Mouse (Mus musculus) midbrain, embryonic 15.5 days (tissue): ENCODE measurements at regions not wholly inside any gene's neighbourhood (a gene's known extent, or its start where the extent isn't known, plus 50 kb on each side); places are given as distances from the start of the nearest gene placed in this dataset.
A peak's percentile ranks its signal among the peaks of the same experiment; 100 is the strongest.

Experiments used
- ATAC-seq: fragments of 200-750 bp; cut with Nextera tagmentation; replicated peaks from 2 replicates; pipeline ENCODE4 v1.8.0; 2017; ENCODE audit warnings: moderate TSS enrichment
- H3K27ac ChIP-seq: fragments of 300-500 bp; sonication (generic); 2 replicates; pipeline ENCODE4 v1.5.1; 2015; ENCODE audit warnings: mild to moderate bottlenecking, inconsistent platforms
- H3K27me3 ChIP-seq: fragments of 300-500 bp; sonication (generic); replicated peaks from 2 replicates; pipeline ENCODE4 v1.6.1; 2015; ENCODE audit warnings: inconsistent platforms
- H3K36me3 ChIP-seq: fragments of 300-500 bp; sonication (generic); replicated peaks from 2 replicates; pipeline ENCODE4 v1.6.1; 2015; ENCODE audit warnings: inconsistent platforms
- H3K4me1 ChIP-seq: fragments of 300-500 bp; sonication (generic); 2 replicates; pipeline ENCODE4 v1.6.1; 2015; ENCODE audit warnings: inconsistent platforms
- H3K4me2 ChIP-seq: fragments of 300-500 bp; sonication (generic); 2 replicates; pipeline ENCODE4 v1.6.1; 2015; ENCODE audit warnings: inconsistent platforms, mild to moderate bottlenecking, moderate library complexity
- H3K4me3 ChIP-seq: fragments of 300-500 bp; sonication (generic); 2 replicates; pipeline ENCODE4 v1.5.1; 2015; ENCODE audit warnings: mild to moderate bottlenecking, inconsistent platforms
- H3K9ac ChIP-seq: fragments of 300-500 bp; sonication (generic); 2 replicates; pipeline ENCODE4 v1.6.1; 2015; ENCODE audit warnings: mild to moderate bottlenecking, inconsistent platforms
- H3K9me3 ChIP-seq: fragments of 300-500 bp; sonication (generic); 2 replicates; pipeline ENCODE4 v1.6.1; 2016; ENCODE audit warnings: inconsistent platforms
- WGBS: fragments of 180-500 bp; shearing (Covaris S2); methylation state at CpG from one replicate; pipeline ENCODE4 v1.1.7; 2015; ENCODE audit warnings: mixed read lengths; 5-methylcytosine and 5-hydroxymethylcytosine counted together

- peaks cover 22% of the 10 kb centered on the region for H3K4me1 ChIP-seq
- peak overlapping the region; percentile 16; the same call in 1 of the 2 replicates for H3K4me2 ChIP-seq
- H3K27me3 ChIP-seq: no peaks in the 10 kb centered on the region
- no peaks in the 10 kb centered on the region for H3K36me3 ChIP-seq
- no peak overlapping the region for H3K9ac ChIP-seq
- no peaks in the 10 kb centered on the region for H3K9me3 ChIP-seq
- WGBS: 25% methylated on average over 6 of the region's 6 CpGs
- ATAC-seq: peak; percentile 85
- no peak overlapping the region for H3K4me3 ChIP-seq
- peak overlapping the region; percentile 65 for H3K27ac ChIP-seq
Observed at GRCm38 (mm10) chr5:77581106-77581638, 173.3 kb upstream of the Igfbp7 start.

- peak overlapping the region; percentile 17 for H3K4me2 ChIP-seq
- no peaks in the 10 kb centered on the region for H3K36me3 ChIP-seq
- no peaks in the 10 kb centered on the region for H3K9me3 ChIP-seq
- WGBS: 39% methylated on average over 20 of the region's 20 CpGs
- peak overlapping the region; percentile 65; the same call in 1 of the 2 replicates for H3K27ac ChIP-seq
- no peaks in the 10 kb centered on the region for H3K27me3 ChIP-seq
- no peak overlapping the region for H3K9ac ChIP-seq
- peaks cover 22% of the 10 kb centered on the region for H3K4me1 ChIP-seq
- H3K4me3 ChIP-seq: no peak overlapping the region
- no peak for ATAC-seq
Observed at GRCm38 (mm10) chr5:77579826-77580745, 172.2 kb upstream of the Igfbp7 start.

- Histone ChIP-seq H3K9me3 (no peaks in the 10 kb centered on the region), H3K36me3 (no peaks in the 10 kb centered on the region), H3K27ac (no peak overlapping the region), H3K4me2 (no peak overlapping the region), H3K27me3 (no peaks in the 10 kb centered on the region), H3K4me3 (no peak overlapping the region), H3K9ac (no peak overlapping the region), H3K4me1 (peaks cover 22% of the 10 kb centered on the region)
- ATAC-seq: no peak
- WGBS: 76% methylated on average over 5 of the region's 5 CpGs
Observed at GRCm38 (mm10) chr5:77576881-77577280, 169.0 kb upstream of the Igfbp7 start.

GRCm38 (mm10) chr5:77575780-77576179, 167.9 kb upstream of the Igfbp7 start:
- 62% methylated on average over 8 of the region's 8 CpGs for WGBS
- no peak for ATAC-seq
- no peak overlapping the region for H3K4me2 ChIP-seq
- no peaks in the 10 kb centered on the region for H3K27me3 ChIP-seq
- no peak overlapping the region for H3K4me3 ChIP-seq
- no peak overlapping the region for H3K27ac ChIP-seq
- peaks cover 11% of the 10 kb centered on the region for H3K4me1 ChIP-seq
- H3K36me3 ChIP-seq: no peaks in the 10 kb centered on the region
- no peak overlapping the region for H3K9ac ChIP-seq
- H3K9me3 ChIP-seq: no peaks in the 10 kb centered on the region

- no peak overlapping the region for H3K27ac ChIP-seq
- peak; percentile 75; the same call in 1 of the 2 replicates for ATAC-seq
- H3K4me3 ChIP-seq: no peak overlapping the region
- H3K36me3 ChIP-seq: no peaks in the 10 kb centered on the region
- H3K4me1 ChIP-seq: no peaks in the 10 kb centered on the region
- H3K9me3 ChIP-seq: no peaks in the 10 kb centered on the region
- WGBS: 50% methylated on average over 9 of the region's 9 CpGs
- no peaks in the 10 kb centered on the region for H3K27me3 ChIP-seq
- no peak overlapping the region for H3K9ac ChIP-seq
- H3K4me2 ChIP-seq: no peak overlapping the region
Observed at GRCm38 (mm10) chr5:77570364-77570763, 162.5 kb upstream of the Igfbp7 start.

GRCm38 (mm10) chr5:77568121-77568520, 160.3 kb upstream of the Igfbp7 start:
- Histone ChIP-seq H3K27ac (no peak overlapping the region), H3K27me3 (no peaks in the 10 kb centered on the region), H3K4me2 (no peak overlapping the region), H3K4me3 (no peak overlapping the region), H3K9me3 (no peaks in the 10 kb centered on the region), H3K4me1 (no peaks in the 10 kb centered on the region), H3K9ac (no peak overlapping the region), H3K36me3 (no peaks in the 10 kb centered on the region)
- ATAC-seq: no peak
- WGBS: 77% methylated on average over 5 of the region's 5 CpGs

- ATAC-seq: peak; percentile 56; the same call in 1 of the 2 replicates
- Histone ChIP-seq H3K9ac (no peak overlapping the region), H3K4me2 (no peak overlapping the region), H3K27me3 (peaks cover 4% of the 10 kb centered on the region; the same call in 1 of the 2 replicates), H3K27ac (no peak overlapping the region), H3K36me3 (no peaks in the 10 kb centered on the region), H3K4me1 (no peaks in the 10 kb centered on the region), H3K9me3 (no peaks in the 10 kb centered on the region), H3K4me3 (no peak overlapping the region)
- WGBS: 35% methylated on average over 5 of the region's 5 CpGs
Observed at GRCm38 (mm10) chr5:77552580-77552979, 144.7 kb upstream of the Igfbp7 start.

- H3K27me3 ChIP-seq: peaks cover 4% of the 10 kb centered on the region; the same call in 1 of the 2 replicates
Observed at GRCm38 (mm10) chr5:77552081-77552480, 144.2 kb upstream of the Igfbp7 start.

GRCm38 (mm10) chr5:77546001-77546620, 138.3 kb upstream of the Igfbp7 start:
- no peak overlapping the region for H3K9ac ChIP-seq
- WGBS: 14% methylated on average over 13 of the region's 13 CpGs
- no peak for ATAC-seq
- H3K27ac ChIP-seq: no peak overlapping the region
- H3K9me3 ChIP-seq: no peaks in the 10 kb centered on the region
- peaks cover 6% of the 10 kb centered on the region; the same call in 1 of the 2 replicates for H3K4me1 ChIP-seq
- H3K4me3 ChIP-seq: no peak overlapping the region
- H3K36me3 ChIP-seq: no peaks in the 10 kb centered on the region
- H3K4me2 ChIP-seq: no peak overlapping the region
- peaks cover 16% of the 10 kb centered on the region; the same call in 1 of the 2 replicates for H3K27me3 ChIP-seq

More at GRCm38 (mm10) chr5:77552081-77552480, 144.2 kb upstream of the Igfbp7 start:
- Histone ChIP-seq H3K27ac (no peak overlapping the region), H3K9ac (no peak overlapping the region), H3K4me2 (no peak overlapping the region), H3K9me3 (no peaks in the 10 kb centered on the region), H3K36me3 (no peaks in the 10 kb centered on the region), H3K4me3 (no peak overlapping the region), H3K4me1 (no peaks in the 10 kb centered on the region)
- 80% methylated on average over 7 of the region's 7 CpGs for WGBS
- ATAC-seq: no peak

- Histone ChIP-seq H3K9ac (no peak overlapping the region), H3K4me2 (peak overlapping the region; percentile 6; the same call in 1 of the 2 replicates), H3K36me3 (no peaks in the 10 kb centered on the region), H3K27ac (0 out of 2 replicates have a peak overlapping the region, but pooled peaks have one; percentile 28), H3K4me1 (peaks cover 5% of the 10 kb centered on the region; the same call in 1 of the 2 replicates), H3K9me3 (no peaks in the 10 kb centered on the region), H3K27me3 (no peaks in the 10 kb centered on the region), H3K4me3 (no peak overlapping the region)
- peak; percentile 55; the same call in 1 of the 2 replicates for ATAC-seq
- 59% methylated on average over 19 of the region's 19 CpGs for WGBS
Observed at GRCm38 (mm10) chr5:77532261-77533015, 124.6 kb upstream of the Igfbp7 start.

GRCm38 (mm10) chr5:77530376-77530775, 122.5 kb upstream of the Igfbp7 start:
- Histone ChIP-seq H3K4me1 (peaks cover 5% of the 10 kb centered on the region; the same call in 1 of the 2 replicates), H3K36me3 (no peaks in the 10 kb centered on the region), H3K9me3 (no peaks in the 10 kb centered on the region), H3K9ac (no peak overlapping the region), H3K27ac (no peak overlapping the region), H3K27me3 (no peaks in the 10 kb centered on the region), H3K4me2 (no peak overlapping the region), H3K4me3 (no peak overlapping the region)
- ATAC-seq: no peak
- 86% methylated on average over 7 of the region's 7 CpGs for WGBS
